Mouse (Mus musculus): ENCODE measurements around the gene Tshb. TPM values are rescaled to one million over a fixed set of nuclear protein-coding genes. Genes with fewer than 3 reads are reported as not detected.

Gene Tshb
- not detected for polyA plus RNA-seq (2017; shearing (Covaris generic))

DNA sequence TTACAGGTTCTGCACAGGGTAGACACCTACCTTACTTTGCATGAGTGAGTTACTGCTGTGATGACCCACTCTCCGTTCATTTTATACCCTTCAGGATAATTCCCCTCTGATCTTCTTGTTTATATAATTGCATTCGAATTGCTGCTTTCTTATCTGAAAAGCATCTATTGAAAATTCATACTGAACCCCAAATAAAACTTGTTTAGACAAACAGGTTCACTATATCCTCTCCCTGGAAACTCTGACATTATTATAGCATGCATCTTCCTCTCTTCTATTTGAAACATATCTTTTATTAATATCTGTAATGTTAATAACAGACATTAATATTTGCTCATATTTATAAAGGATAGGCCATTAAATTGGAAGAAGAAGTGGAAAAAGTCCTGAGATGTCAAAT lies at the start of gene Tshb:
Gene Tshb, minus strand, starts transcription at position 101 of the 400 bp plus-strand sequence.

DNA sequence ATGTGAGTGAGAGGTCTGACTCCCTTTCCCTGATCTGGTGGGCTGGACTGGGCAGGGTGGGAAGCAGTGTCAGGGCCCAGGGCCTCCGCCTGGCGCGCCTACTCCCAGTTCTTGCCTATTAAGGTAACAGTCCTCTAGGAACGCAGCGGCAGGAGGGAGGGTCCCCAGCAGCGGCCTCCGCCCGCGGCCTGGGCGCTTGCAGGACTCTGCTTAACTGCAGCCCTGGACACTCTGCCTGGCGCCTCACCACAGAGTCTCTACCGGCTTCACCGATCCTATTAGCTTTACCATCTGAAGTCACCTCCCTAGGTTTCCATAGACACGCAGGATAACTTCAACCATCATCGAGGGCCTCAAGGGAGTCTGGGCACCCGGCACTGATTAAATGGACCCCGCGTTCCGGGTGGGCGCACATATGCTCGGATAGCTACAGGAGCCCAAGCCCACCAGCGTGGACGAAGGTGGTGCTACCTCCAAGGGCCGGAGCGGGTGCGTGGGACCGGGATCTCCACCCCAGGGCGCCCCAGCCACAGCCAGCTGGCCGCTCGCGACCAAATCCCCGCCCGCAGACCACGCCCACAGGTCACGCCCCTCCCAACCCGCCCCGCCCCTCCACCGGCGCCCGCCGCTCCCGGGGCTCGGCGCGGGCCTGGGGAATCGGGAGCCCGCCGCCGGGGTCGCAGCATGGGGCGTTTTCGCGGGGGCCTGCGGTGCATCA lies 48.0 kb downstream of the Tshb start, which contains the start of gene Tspan2:
Gene Tspan2, plus strand, starts transcription at position 217 of the 718 bp plus-strand sequence.

Other genes starting within 250 kb of the Tshb start
- gene Tspan2, start 48.2 kb downstream of the Tshb start, polyA plus RNA-seq (2017; shearing (Covaris generic)) = 2.4 TPM
- not detected for gene Sycp1, start 153.4 kb upstream of the Tshb start, polyA plus RNA-seq (2017; shearing (Covaris generic))
- not detected for gene Nr1h5, start 181.4 kb upstream of the Tshb start, polyA plus RNA-seq (2017; shearing (Covaris generic))
- 47.9 TPM for gene Sike1, start 213.0 kb upstream of the Tshb start, polyA plus RNA-seq (2017; shearing (Covaris generic))
- 335 TPM for gene Csde1, start 237.7 kb upstream of the Tshb start, polyA plus RNA-seq (2017; shearing (Covaris generic))

All from activated CD4-positive, CD25-positive, alpha-beta regulatory T cell, adult 9 weeks (primary cell).